Mouse (Mus musculus): Measurements from ENCODE around the gene Runx3.
A peak's percentile ranks its signal among the peaks of the same experiment; 100 is the strongest.

Runx3 gene

GRCm38 (mm10) chr4:135151111-135151987 lies 30.9 kb downstream of the Runx3 start:
- DNase-seq (ENCODE audit: low spot score in 2 of 2), result no peak

DNA sequence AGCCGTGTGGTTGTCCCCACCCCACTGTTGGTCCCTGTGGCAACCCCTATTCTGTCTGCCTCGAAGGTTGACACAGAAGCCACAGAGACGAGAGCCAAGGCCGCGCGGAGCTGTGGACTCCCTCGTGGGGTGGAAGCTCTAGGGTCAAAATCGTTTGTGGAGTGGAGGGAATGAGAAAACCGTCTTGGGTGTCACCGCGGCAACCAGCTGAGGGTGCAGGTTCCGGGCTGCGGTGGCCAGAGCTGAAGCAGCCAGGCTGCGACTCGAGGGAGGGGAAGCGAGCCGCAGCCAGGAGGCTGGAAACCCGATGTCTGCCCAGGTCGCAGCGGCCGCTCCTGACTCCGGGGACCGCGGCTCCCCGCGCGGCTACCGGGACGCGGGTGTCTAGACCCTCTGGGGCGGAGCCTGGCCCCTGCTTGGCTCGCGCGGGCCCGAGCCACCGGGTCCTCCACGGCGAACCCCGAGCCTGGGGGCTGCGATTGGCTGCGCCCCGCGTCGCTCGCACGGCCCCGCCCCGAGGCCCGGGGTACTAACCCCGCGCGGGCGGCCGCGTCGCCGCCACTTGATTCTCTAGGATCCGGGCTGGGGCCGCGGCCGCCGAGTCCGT lies 31.6 kb downstream of the Runx3 start:
- peak; percentile 77 to 78 for DNase-seq (ENCODE audit: low spot score in 2 of 2)

GRCm38 (mm10) chr4:135152834-135153259 lies 32.4 kb downstream of the Runx3 start:
- DNase-seq (ENCODE audit: low spot score in 2 of 2), result peak; percentile 72 to 73

DNA sequence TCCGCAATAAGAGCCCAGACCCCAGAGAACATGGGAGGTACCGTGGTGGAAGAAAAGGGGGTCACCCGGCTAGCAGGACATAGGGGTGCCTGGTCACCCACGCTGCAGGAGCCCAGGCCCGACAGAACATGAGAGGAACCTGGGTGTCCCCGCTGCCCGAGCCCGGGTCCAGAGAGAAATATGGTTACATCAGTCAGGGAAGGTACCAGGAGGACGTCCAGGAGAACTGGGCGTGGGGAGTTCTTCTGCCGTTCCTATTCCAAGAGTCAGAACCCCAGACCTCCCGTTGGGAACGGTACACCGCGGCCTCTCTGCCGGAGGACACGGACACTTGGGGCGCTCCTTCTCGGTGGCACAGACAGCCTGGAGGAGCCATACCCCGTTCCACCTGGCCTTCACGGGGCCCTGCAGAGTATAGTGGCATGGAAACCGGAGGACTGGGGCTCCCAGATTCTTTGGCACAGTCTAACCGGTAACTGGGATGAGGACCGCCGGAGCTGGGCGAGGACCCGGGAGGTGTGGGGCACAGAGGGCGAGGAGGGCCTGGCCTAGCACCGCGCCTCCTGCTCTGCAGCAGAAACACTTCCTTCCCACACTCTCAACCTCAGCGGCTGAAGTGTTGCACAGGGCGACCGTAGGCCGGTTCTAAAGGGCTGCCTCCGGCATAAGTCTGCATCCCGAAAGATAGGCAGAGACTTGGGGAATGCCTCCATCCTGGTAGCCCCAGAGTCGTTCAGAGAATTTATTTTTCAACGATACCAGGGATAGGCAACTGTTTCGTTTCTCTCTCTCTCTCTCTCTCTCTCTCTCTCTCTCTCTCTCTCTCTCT lies 33.0 kb downstream of the Runx3 start:
- DNase-seq (ENCODE audit: low spot score in 2 of 2), result peak; percentile 66 to 69

GRCm38 (mm10) chr4:135154089-135154949 lies 33.9 kb downstream of the Runx3 start:
- DNase-seq (ENCODE audit: low spot score in 2 of 2), result peak; percentile 47 to 54

- DNase-seq (ENCODE audit: low spot score in 2 of 2), result no peak
Observed at GRCm38 (mm10) chr4:135155106-135155800, 34.8 kb downstream of the Runx3 start.

- no peak for DNase-seq (ENCODE audit: low spot score in 2 of 2)
Observed at GRCm38 (mm10) chr4:135155805-135156469, 35.5 kb downstream of the Runx3 start.

DNA sequence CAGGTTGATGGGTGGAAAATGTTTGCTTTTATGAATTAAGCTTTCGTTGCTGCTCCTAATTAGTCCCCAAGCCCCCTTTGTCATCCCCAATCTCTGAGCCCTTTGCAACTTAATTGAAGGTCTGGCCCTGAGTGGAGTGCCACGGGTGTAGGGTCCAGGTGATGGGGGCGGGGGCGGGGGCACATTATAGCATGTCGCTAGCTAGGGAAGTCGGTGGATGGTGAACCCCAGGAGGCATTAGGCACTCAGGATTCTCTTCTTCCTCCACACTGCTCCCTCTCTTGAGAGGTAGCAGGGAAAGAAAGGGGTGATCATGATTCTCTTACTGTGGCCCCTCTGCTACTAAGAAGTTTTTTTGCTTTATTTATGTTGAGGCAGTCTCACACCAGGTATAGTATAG lies 36.1 kb downstream of the Runx3 start:
- DNase-seq (ENCODE audit: low spot score in 2 of 2), result no peak

- peak; percentile 67 to 70 for DNase-seq (ENCODE audit: low spot score in 2 of 2)
Observed at GRCm38 (mm10) chr4:135157329-135157728, 36.9 kb downstream of the Runx3 start.

DNA sequence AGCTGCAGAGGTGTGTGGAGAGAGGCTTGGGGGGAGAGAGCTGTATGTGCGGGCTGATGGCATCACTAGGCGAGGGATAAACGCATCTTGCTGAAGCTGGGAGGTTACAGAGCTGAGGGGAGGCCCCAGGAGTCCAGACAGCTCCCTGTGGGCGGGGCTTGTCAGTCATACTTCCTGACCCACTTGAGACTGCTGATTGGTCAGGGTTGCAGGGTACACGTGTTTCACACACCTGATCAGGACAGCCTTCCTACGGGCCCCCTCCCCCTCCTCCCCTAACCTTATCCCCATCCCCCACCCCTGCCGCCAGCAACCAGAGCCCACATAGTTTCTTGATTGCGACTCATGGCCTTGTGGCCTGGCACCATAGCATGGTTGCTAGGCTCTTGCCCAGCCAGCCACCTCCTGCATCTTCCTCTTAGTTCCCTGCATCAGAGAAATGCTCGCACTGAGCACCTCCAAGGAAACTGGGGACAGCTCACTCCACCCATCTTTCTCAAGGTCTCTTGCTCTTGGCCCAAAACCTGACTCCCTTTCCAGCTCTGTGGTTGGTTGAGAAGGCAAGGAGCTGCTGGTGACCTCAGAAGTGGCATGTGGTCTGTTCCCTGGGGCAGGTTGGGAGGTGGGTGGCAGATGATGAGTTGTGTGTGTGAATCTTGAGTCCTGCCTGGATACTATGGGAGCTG lies 38.4 kb downstream of the Runx3 start:
- peak; percentile 54 to 56 for DNase-seq (ENCODE audit: low spot score in 2 of 2)

GRCm38 (mm10) chr4:135159663-135160062 lies 39.2 kb downstream of the Runx3 start:
- DNase-seq (ENCODE audit: low spot score in 2 of 2), result no peak

GRCm38 (mm10) chr4:135160168-135160567 lies 39.7 kb downstream of the Runx3 start:
- peak; percentile 54 to 56 for DNase-seq (ENCODE audit: low spot score in 2 of 2)

DNA sequence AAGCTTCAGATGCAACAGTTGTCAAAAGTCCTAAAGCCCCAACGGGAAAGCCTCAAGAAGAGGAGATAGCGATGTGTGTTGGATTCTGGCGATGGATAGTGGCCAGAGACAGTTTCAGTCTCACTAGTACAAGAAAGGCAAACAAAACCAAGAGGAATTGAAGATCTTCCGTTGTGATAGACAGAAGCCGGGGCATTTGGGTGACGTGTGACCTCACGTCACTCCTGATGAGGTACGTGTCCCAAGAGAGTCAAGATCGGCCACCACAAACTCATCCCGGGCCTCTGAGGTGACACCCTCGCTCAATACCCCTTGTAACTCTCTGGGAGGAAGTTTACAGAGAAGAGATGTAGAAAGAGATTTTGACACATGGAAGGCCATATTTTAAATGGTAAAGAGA lies 41.0 kb downstream of the Runx3 start:
- DNase-seq (ENCODE audit: low spot score in 2 of 2), result no peak

DNA sequence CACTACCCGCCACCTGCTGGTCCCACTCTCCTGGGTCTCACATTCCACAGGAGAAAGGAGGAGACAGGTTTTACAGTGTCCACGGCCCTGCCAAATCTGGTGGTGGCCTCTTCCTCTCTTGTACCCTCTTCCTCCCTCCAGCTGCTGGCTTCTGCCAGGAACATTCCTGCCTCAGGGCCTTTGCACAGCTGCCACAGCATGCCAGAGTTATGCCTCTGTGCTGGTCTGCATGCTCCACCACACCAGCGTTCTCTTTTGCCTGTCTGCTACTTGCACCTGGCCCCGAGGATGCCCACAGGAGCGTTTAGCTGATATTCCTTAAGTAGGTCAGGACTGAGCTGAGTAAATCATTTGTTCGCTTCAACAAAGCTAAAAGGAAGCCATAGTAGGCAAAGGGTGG lies 45.3 kb downstream of the Runx3 start:
- no peak for DNase-seq (ENCODE audit: low spot score in 2 of 2)

GRCm38 (mm10) chr4:135166413-135167225 lies 46.2 kb downstream of the Runx3 start:
- DNase-seq (ENCODE audit: low spot score in 2 of 2), result no peak

GRCm38 (mm10) chr4:135167816-135168527 lies 47.5 kb downstream of the Runx3 start:
- no peak for DNase-seq (ENCODE audit: low spot score in 2 of 2)

DNA sequence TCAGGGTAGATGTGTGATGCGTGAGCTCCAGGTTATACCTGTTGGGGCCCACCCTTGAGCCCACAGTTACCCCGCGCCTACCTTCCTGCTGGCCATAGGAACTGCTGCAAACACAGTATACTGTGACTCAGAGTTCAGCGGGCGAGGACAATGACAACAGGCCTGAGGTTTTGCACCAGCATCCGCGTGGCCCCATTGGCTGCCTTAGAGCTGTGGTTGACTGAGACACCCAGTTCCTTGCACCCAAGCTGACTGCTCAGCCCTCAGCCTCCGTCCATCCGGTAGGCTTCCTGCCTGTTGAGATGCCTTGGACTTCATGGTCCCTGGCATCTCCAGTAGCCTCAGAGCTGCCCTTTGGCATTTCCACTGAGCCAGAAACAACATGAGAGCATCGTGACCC lies 48.6 kb downstream of the Runx3 start:
- DNase-seq (ENCODE audit: low spot score in 2 of 2), result no peak

GRCm38 (mm10) chr4:135169501-135169900 lies 49.0 kb downstream of the Runx3 start:
- no peak for DNase-seq (ENCODE audit: low spot score in 2 of 2)

Data from spleen, postnatal 36 days (tissue).